Mouse (Mus musculus) retina, postnatal 1 day (tissue): ENCODE measurements at regions not wholly inside any gene's neighbourhood (a gene's known extent, or its start where the extent isn't known, plus 50 kb on each side); places are given as distances from the start of the nearest gene placed in this dataset.
A peak's percentile ranks its signal among the peaks of the same experiment; 100 is the strongest.
"Not testable (repeated sequence)": the region's sequence is repeated elsewhere in the genome, so short reads cannot be mapped to it uniquely, and the experiment has no call there.

Experiments
- DNase-seq: peaks from one replicate; pipeline ENCODE4 v3.0.0-alpha.2; 2012

GRCm38 (mm10) chr12:98144464-98144863, 114.8 kb downstream of the Galc start:
- no peak for DNase-seq

GRCm38 (mm10) chr12:98143170-98143569, 116.1 kb downstream of the Galc start:
- DNase-seq = no peak

GRCm38 (mm10) chr12:98139906-98140305, 119.4 kb downstream of the Galc start:
- DNase-seq = not testable (repeated sequence)

- DNase-seq = no peak
Observed at GRCm38 (mm10) chr12:98131276-98131675, 128.0 kb downstream of the Galc start.

- DNase-seq = no peak
Observed at GRCm38 (mm10) chr12:98123541-98123940, 135.7 kb downstream of the Galc start.

GRCm38 (mm10) chr12:98108039-98108438, 151.2 kb downstream of the Galc start:
- DNase-seq = no peak

- no peak for DNase-seq
Observed at GRCm38 (mm10) chr12:98106789-98107684, 152.2 kb downstream of the Galc start.

- DNase-seq = no peak
Observed at GRCm38 (mm10) chr12:98106151-98106788, 153.0 kb downstream of the Galc start.

GRCm38 (mm10) chr12:98105749-98106148, 153.5 kb downstream of the Galc start:
- DNase-seq = no peak

- no peak for DNase-seq
Observed at GRCm38 (mm10) chr12:98090171-98090570, 169.1 kb downstream of the Galc start.

GRCm38 (mm10) chr12:98078351-98078750, 180.9 kb downstream of the Galc start:
- no peak for DNase-seq

- DNase-seq = no peak
Observed at GRCm38 (mm10) chr12:98075580-98075979, 183.7 kb downstream of the Galc start.

GRCm38 (mm10) chr12:98069110-98069509, 190.1 kb downstream of the Galc start:
- no peak for DNase-seq

GRCm38 (mm10) chr12:98059419-98060180, 199.7 kb downstream of the Galc start:
- no peak for DNase-seq

GRCm38 (mm10) chr12:98058977-98059376, 200.3 kb downstream of the Galc start:
- no peak for DNase-seq

GRCm38 (mm10) chr12:98050934-98051333, 208.3 kb downstream of the Galc start:
- DNase-seq = no peak

GRCm38 (mm10) chr12:98050500-98050899, 208.8 kb downstream of the Galc start:
- DNase-seq = peak; percentile 30

GRCm38 (mm10) chr12:98050057-98050456, 209.2 kb downstream of the Galc start:
- DNase-seq = peak; percentile 12

GRCm38 (mm10) chr12:98047765-98048164, 211.5 kb downstream of the Galc start:
- DNase-seq = no peak

- no peak for DNase-seq
Observed at GRCm38 (mm10) chr12:98046459-98047440, 212.5 kb downstream of the Galc start.

GRCm38 (mm10) chr12:98045784-98046458, 213.3 kb downstream of the Galc start:
- no peak for DNase-seq

- DNase-seq = no peak
Observed at GRCm38 (mm10) chr12:98043436-98043835, 215.8 kb downstream of the Galc start.
